Mouse (Mus musculus) hindbrain, embryonic 12.5 days (tissue): ENCODE measurements at regions not wholly inside any gene's neighbourhood (a gene's known extent, or its start where the extent isn't known, plus 50 kb on each side); places are given as distances from the start of the nearest gene placed in this dataset.
"Not testable (repeated sequence)": the region's sequence is repeated elsewhere in the genome, so short reads cannot be mapped to it uniquely, and the experiment has no call there.

ENCODE experiments used
- ATAC-seq: fragments of 200-750 bp; cut with Nextera tagmentation; 2 replicates; pipeline ENCODE4 v1.8.0; 2017; ENCODE audit warnings: moderate TSS enrichment; ENCODE audit not compliant: low FRiP score
- H3K27ac ChIP-seq: fragments of 300-500 bp; sonication (generic); 2 replicates; pipeline ENCODE4 v1.5.1; 2016; ENCODE audit warnings: mild to moderate bottlenecking
- H3K27me3 ChIP-seq: fragments of 300-500 bp; sonication (generic); 2 replicates; pipeline ENCODE4 v1.6.1; 2016; ENCODE audit warnings: mild to moderate bottlenecking
- H3K36me3 ChIP-seq: fragments of 300-500 bp; sonication (generic); 2 replicates; pipeline ENCODE4 v1.6.1; 2016; ENCODE audit warnings: mild to moderate bottlenecking
- H3K4me1 ChIP-seq: fragments of 300-500 bp; sonication (generic); 2 replicates; pipeline ENCODE4 v1.6.1; 2016
- H3K4me2 ChIP-seq: fragments of 300-500 bp; sonication (generic); replicated peaks from 2 replicates; pipeline ENCODE4 v1.6.1; 2016; ENCODE audit warnings: mild to moderate bottlenecking
- H3K4me3 ChIP-seq: fragments of 300-500 bp; sonication (generic); 2 replicates; pipeline ENCODE4 v1.5.1; 2016; ENCODE audit warnings: mild to moderate bottlenecking
- H3K9ac ChIP-seq: fragments of 300-500 bp; sonication (generic); 2 replicates; pipeline ENCODE4 v1.6.1; 2016; ENCODE audit warnings: mild to moderate bottlenecking, moderate library complexity
- H3K9me3 ChIP-seq: fragments of 300-500 bp; sonication (generic); replicated peaks from 2 replicates; pipeline ENCODE4 v1.6.1; 2016; ENCODE audit warnings: mild to moderate bottlenecking
- WGBS: fragments of 180-500 bp; shearing (Covaris S2); methylation state at CpG from one replicate; pipeline ENCODE4 v1.1.7; 2016; 5-methylcytosine and 5-hydroxymethylcytosine counted together

DNA sequence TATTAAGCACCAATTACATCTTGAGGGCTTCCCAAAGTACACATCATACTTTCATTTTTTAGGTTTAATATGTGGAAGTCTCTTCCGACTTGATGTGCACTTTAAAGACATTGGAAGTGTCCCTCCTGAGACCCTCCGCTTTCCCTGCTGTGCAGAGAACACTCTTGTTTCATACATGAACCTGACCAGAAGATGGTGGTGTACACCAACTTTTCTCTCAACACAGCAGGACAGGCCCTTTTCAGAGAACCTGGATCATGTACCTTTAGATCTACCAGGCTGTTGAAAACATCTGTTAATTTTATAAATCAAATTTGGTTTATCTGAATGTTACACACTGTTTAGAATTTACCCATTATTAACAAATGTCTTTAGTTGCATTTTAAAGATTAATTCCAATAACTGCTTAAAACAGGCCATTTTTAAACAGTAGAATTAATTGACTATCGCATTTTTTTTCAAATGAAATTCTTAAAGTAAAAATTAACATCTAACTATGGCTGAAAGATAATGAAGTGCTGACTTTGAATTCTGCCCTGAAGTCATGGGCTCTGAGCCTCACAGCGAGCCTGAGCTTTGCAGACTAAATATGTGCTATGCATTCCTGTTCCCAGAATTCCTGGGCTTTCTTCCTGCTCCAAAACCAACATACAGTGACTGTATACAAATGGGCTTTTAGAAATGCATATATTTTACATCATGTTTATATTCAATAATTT is 112.4 kb upstream of the Rasgrp1 start:
- H3K27ac ChIP-seq = no peak overlapping the region
- H3K9ac ChIP-seq = no peak overlapping the region
- no peaks in the 10 kb centered on the region for H3K36me3 ChIP-seq
- WGBS = 69% methylated on average over 4 of the region's 4 CpGs
- H3K27me3 ChIP-seq = no peaks in the 10 kb centered on the region
- H3K4me2 ChIP-seq = no peak overlapping the region
- no peaks in the 10 kb centered on the region for H3K9me3 ChIP-seq
- H3K4me1 ChIP-seq = peaks cover 10% of the 10 kb centered on the region
- ATAC-seq = no peak
- no peak overlapping the region for H3K4me3 ChIP-seq

DNA sequence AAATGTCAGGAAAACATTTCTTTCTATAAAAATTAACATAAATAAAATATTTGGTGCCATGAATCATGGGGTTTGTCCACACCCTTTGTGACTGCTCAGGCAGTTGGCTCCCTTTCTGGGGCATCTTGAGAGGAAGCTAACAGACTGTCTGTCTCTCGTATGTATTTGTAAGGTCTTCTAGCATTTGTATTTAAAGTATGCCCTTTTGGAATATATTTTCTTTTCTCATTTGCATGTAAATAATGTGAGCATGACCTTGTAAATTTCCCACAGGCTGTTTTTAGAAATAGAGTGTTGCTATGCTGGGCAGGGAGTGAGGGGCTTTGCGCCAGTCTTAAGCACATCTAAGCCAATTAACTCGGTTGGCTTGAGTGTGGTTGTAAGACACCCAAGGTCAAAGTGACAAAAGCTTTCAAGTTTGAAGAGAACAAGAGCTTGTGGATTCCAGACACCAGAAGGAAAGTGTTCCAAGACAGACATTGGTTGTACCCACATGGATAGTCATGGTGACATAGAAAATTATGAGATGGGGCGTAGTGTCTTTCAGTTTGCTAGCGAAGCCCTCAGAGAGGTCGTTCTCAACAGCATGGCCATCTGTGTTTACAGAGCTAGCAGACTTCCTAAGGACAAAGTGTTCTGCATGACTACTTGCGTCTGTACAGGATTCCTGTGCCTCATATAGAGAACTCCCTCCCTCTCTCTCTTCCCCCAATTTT is 113.1 kb upstream of the Rasgrp1 start:
- Histone ChIP-seq H3K27ac (peak overlapping the region; percentile 8; the same call in 1 of the 2 replicates), H3K4me1 (peaks cover 10% of the 10 kb centered on the region), H3K4me2 (no peak overlapping the region), H3K9ac (no peak overlapping the region), H3K4me3 (no peak overlapping the region), H3K27me3 (no peaks in the 10 kb centered on the region), H3K9me3 (no peaks in the 10 kb centered on the region), H3K36me3 (no peaks in the 10 kb centered on the region)
- WGBS = 49% methylated on average over 7 of the region's 7 CpGs
- ATAC-seq = peak; percentile 85

DNA sequence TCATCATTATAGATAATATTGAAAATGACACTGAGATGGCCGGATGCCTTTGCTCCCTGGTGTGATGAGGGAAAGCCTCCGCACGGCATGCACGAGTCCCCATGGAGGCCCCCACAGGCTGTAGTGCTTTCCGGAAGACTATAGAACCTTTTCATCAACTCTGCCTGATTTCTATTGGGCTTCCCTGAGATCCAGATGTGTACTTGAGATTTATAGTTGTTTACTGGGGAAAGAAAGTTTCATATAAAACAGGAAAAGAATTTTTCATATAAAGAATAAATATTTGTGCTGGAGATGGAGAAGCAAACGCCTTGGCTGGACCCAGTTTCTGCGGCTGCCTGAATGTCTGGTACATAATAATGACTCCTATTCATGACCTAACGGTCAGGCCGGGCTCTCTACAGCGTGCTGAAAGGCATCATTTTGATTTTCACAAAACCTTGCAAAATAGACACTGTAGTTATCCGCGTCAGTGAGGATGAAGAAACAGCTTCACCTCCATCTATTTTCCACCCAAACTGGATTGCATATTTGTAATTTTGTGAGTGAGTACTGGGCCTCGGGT is 113.7 kb upstream of the Rasgrp1 start:
- H3K4me1 ChIP-seq = peaks cover 10% of the 10 kb centered on the region
- H3K9me3 ChIP-seq = no peaks in the 10 kb centered on the region
- no peak overlapping the region for H3K4me3 ChIP-seq
- no peaks in the 10 kb centered on the region for H3K27me3 ChIP-seq
- H3K27ac ChIP-seq = peak overlapping the region; percentile 8; the same call in 1 of the 2 replicates
- H3K36me3 ChIP-seq = no peaks in the 10 kb centered on the region
- H3K9ac ChIP-seq = no peak overlapping the region
- no peak for ATAC-seq
- no peak overlapping the region for H3K4me2 ChIP-seq
- 66% methylated on average over 13 of the region's 13 CpGs for WGBS

DNA sequence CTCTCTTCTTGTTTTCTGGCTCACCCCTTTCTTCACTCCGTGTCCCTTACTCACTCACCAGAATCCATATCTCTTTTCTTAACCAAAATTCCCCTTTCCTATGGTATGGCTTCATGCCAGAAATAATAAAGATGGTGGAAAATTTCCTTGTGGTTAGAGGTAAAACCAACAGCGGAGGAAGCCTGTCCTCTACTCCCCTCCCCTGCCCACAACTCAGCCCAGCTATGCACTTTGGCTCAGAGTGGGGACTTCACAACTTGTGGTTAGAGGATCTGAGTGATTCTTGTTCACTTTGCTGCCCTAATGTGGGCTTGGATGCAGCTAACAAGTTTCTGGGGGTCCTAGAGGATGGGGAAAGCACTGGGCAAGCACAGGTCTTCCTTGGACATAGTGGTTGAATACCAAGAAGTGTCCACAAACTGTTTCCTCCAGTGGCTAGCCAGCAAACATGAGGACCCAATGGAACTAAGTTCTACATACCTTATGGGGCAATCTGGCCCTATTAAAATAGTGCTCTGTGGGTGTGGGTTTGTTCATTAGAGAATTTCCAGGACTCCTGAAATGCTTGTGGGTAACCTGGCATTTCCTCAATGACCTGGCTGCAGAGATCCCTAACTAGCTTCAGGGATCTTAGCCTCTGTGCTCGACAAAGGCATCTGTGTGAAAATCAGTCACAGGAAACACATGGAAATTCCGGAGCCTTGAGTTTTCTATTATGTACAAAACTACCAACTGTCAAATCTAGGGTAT is 118.9 kb upstream of the Rasgrp1 start:
- H3K27ac ChIP-seq = no peak overlapping the region
- WGBS = 71% methylated on average over 4 of the region's 4 CpGs
- H3K4me2 ChIP-seq = no peak overlapping the region
- H3K4me3 ChIP-seq = no peak overlapping the region
- ATAC-seq = no peak
- H3K9me3 ChIP-seq = no peaks in the 10 kb centered on the region
- no peak overlapping the region for H3K9ac ChIP-seq
- H3K4me1 ChIP-seq = peaks cover 2% of the 10 kb centered on the region; the same call in 1 of the 2 replicates
- no peaks in the 10 kb centered on the region for H3K36me3 ChIP-seq
- H3K27me3 ChIP-seq = no peaks in the 10 kb centered on the region

DNA sequence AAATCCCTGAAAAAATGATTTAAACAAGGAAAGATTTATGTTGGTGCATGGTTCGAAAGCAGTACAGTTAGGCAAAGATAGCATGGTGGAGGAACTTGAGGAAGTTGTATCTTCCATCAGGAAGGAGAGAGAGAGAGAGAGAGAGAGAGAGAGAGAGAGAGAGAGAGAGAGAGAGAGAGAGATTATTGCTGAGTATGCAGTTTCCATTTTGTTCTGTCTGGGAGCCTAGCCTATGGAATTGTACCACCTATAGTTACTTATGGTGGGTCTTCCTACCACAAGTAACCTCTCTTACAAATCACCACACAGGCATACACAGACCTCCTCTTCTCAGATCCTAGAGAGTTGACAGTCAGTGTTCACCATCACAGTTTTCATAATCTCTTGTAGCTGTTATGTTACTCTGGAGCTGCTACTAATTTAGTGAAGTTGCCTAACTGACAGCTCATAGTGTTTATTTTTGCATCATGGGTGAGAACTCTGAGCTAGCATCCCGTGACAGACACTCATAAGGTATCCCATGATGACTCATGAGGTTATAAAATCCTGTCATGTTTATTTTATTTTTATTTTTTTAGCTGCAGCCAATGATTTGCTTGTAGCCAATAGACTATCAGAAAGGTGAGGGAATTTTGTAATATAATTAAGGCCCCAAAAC is 132.2 kb upstream of the Rasgrp1 start:
- Histone ChIP-seq H3K9ac (no peak overlapping the region), H3K27ac (no peak overlapping the region), H3K36me3 (no peaks in the 10 kb centered on the region), H3K4me3 (no peak overlapping the region), H3K9me3 (no peaks in the 10 kb centered on the region), H3K4me1 (peaks cover 4% of the 10 kb centered on the region; the same call in 1 of the 2 replicates), H3K27me3 (no peaks in the 10 kb centered on the region), H3K4me2 (no peak overlapping the region)
- ATAC-seq = no peak
- 80% methylated on average over 2 of the region's 2 CpGs for WGBS

DNA sequence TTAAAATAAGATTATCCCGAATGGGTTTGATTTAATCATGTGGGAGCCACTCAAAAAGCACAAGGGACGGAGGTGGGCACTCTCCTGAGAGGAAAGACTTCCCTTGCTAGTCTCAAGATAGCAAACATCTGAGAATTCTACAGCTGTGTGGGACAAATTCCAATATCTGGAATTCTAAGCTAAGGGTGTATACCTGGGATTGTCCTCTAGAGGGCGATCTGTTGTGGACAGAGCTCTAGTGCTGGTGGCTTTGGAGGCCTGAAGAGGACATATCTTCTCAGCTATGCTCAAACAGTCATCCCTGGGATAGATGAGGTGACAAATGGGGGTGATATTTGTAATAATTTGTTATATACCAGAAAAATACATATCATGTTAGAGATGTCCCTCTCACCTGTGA is 132.8 kb upstream of the Rasgrp1 start:
- Histone ChIP-seq H3K4me2 (no peak overlapping the region), H3K9me3 (no peaks in the 10 kb centered on the region), H3K36me3 (no peaks in the 10 kb centered on the region), H3K27ac (no peak overlapping the region), H3K4me1 (peaks cover 4% of the 10 kb centered on the region; the same call in 1 of the 2 replicates), H3K9ac (no peak overlapping the region), H3K4me3 (no peak overlapping the region), H3K27me3 (no peaks in the 10 kb centered on the region)
- 49% methylated on average over 3 of the region's 3 CpGs for WGBS
- ATAC-seq = no peak

DNA sequence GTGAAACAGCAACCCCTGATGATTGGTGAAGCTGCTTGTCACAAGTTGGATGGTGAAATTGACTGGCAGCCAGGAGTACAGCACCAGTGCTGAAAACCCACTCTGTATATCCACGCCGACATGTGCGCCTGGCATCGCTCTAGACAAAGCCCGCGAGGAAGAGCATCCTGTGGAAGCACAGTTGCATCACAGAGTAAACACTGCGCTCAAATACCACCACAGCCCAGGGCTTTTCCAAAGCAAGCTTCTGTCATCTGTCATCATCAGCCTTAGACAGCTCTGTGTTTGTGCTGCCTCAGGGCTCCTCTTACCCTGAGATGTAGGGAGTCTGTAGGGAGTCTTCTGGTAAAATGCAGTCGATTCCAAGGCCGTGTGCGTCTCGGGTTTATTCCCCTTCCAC is 134.7 kb upstream of the Rasgrp1 start:
- H3K9ac ChIP-seq, H3K36me3 ChIP-seq, H3K9me3 ChIP-seq, H3K27me3 ChIP-seq, H3K4me3 ChIP-seq, H3K4me1 ChIP-seq, H3K4me2 ChIP-seq, ATAC-seq, H3K27ac ChIP-seq: not testable (repeated sequence)
- 66% methylated on average over 11 of the region's 11 CpGs for WGBS

DNA sequence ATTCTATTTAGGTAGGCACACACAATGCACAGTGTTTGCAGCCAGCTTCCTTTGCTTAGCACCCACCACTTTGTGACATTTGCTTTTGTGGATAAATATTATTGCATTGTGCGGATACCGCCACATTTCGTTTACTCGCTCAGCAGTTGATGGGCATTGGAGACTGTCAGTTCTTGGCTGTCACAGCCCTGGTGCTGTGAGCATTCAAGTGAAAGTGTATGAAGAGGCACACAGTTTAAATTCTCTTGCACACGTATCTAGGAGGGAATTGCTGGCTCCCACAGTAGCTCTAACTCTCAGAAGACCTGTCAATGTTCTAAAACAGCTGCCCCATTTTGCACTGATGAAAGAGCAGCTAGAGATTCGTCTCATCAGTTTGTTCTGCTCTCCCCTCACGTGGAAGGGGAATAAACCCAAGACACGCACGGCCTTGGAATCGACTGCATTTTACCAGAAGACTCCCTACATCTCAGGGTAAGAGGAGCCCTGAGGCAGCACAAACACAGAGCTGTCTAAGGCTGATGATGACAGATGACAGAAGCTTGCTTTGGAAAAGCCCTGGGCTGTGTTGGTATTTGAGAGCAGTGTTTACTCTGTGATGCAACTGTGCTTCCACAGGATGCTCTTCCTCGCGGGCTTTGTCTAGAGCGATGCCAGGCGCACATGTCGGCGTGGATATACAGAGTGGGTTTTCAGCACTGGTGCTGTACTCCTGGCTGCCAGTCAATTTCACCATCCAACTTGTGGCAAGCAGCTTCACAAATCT is 136.6 kb upstream of the Rasgrp1 start:
- H3K4me2 ChIP-seq, H3K4me3 ChIP-seq, H3K9ac ChIP-seq, H3K36me3 ChIP-seq, H3K27ac ChIP-seq, H3K27me3 ChIP-seq, H3K9me3 ChIP-seq, H3K4me1 ChIP-seq: not testable (repeated sequence)
- ATAC-seq = peak; percentile 48
- 71% methylated on average over 16 of the region's 16 CpGs for WGBS

DNA sequence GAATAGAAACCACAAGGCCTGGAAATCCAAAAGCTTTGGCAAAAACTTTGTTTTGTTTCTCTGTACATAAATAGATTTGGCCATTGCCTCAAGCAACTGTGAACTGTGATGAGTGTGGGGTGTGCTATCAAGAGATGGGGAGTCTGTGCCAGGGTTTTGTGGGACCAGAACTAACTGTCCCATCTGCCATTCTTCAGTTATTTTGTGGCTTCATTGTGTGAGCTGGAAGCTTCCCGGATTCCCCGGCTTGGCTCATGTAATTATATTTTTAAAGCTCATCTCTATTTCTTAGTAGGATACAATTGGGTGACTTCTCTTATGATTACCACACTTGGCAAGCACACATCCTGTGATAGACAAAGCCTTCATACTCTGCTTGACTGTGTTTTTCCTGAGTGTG is 143.6 kb upstream of the Rasgrp1 start:
- Histone ChIP-seq H3K4me1 (no peaks in the 10 kb centered on the region), H3K27me3 (no peaks in the 10 kb centered on the region), H3K9me3 (no peaks in the 10 kb centered on the region), H3K27ac (no peak overlapping the region), H3K4me3 (no peak overlapping the region), H3K9ac (no peak overlapping the region), H3K4me2 (no peak overlapping the region), H3K36me3 (no peaks in the 10 kb centered on the region)
- no peak for ATAC-seq
- WGBS = 91% methylated on average over 2 of the region's 2 CpGs

DNA sequence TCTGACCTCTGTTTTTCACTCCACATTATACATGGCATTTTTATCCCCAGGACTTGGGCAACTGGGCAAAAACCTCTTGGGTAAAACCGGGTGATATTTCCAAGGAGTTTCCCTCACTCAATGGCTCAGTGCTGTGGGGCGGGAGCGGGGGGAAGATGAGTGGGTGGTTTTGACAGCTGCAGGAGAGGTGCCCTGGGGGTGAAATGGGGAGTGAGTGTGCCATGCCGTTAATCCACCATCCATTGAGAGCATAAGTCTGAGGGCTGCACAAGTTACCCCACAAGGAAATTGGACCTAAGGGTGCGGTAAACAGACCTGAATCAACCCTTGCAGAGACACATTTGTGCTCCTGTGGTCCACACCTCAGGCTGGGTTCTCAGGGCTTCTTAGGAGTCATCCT is 155.8 kb upstream of the Rasgrp1 start:
- H3K9me3 ChIP-seq = no peaks in the 10 kb centered on the region
- no peak overlapping the region for H3K4me3 ChIP-seq
- H3K36me3 ChIP-seq = no peaks in the 10 kb centered on the region
- no peak overlapping the region for H3K4me2 ChIP-seq
- no peak overlapping the region for H3K9ac ChIP-seq
- no peak for ATAC-seq
- H3K4me1 ChIP-seq = no peaks in the 10 kb centered on the region
- H3K27me3 ChIP-seq = no peaks in the 10 kb centered on the region
- 87% methylated on average over 5 of the region's 5 CpGs for WGBS
- no peak overlapping the region for H3K27ac ChIP-seq

DNA sequence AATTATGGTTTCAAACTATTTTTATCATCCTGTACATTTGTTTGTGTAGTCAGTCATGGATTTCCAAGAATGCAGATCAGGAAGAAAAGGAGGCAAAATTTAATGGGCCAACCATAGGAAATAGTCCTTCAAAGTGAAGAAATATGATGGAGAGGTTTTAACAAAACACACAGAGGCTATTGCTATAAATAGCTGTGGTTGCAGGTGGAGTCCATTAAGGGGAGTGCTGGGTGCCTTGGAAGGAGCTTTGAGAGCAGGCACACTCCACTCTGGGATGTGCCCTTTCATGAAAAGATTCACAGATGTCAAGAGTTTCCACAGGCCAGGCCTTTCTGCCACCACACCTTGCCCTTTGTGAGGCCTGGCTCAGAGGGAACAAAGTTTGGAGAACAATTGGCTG is 159.8 kb upstream of the Rasgrp1 start:
- H3K4me2 ChIP-seq = no peak overlapping the region
- no peaks in the 10 kb centered on the region for H3K36me3 ChIP-seq
- H3K9me3 ChIP-seq = no peaks in the 10 kb centered on the region
- no peaks in the 10 kb centered on the region for H3K4me1 ChIP-seq
- ATAC-seq = no peak
- no peak overlapping the region for H3K4me3 ChIP-seq
- no peak overlapping the region for H3K27ac ChIP-seq
- H3K9ac ChIP-seq = no peak overlapping the region
- no peaks in the 10 kb centered on the region for H3K27me3 ChIP-seq
